Mouse (Mus musculus): ENCODE data around the gene Igf2bp3.
"Not testable (repeated sequence)": the region's sequence is repeated elsewhere in the genome, so short reads cannot be mapped to it uniquely, and the experiment has no call there.

The Igf2bp3 gene

GRCm38 (mm10) chr6:49214928-49215747 is at the start of gene Igf2bp3:
Igf2bp3 (minus strand) TSS chr6:49214957.
- DNase-seq (ENCODE audit: low spot score in 2 of 2) = peak in 1 of 2 experiments; percentile 39

GRCm38 (mm10) chr6:49264446-49264845 is 49.7 kb upstream of the Igf2bp3 start:
- not testable (repeated sequence) for DNase-seq (ENCODE audit: low spot score in 2 of 2)

- DNase-seq (ENCODE audit: low spot score in 2 of 2) = peak; percentile 90 to 97
These were observed 49.1 kb upstream of the Igf2bp3 start, which contains the start of gene Tra2a for GRCm38 (mm10) chr6:49263847-49264243. Tra2a (minus strand) TSS chr6:49264033.

GRCm38 (mm10) chr6:49263081-49263846 is 48.5 kb upstream of the Igf2bp3 start:
- peak; percentile 41 to 42 for DNase-seq (ENCODE audit: low spot score in 2 of 2)

GRCm38 (mm10) chr6:49262421-49262820 is 47.7 kb upstream of the Igf2bp3 start:
- DNase-seq (ENCODE audit: low spot score in 2 of 2) = no peak

- no peak for DNase-seq (ENCODE audit: low spot score in 2 of 2)
These were observed 45.0 kb upstream of the Igf2bp3 start for GRCm38 (mm10) chr6:49259711-49260110.

GRCm38 (mm10) chr6:49257880-49258279 is 43.1 kb upstream of the Igf2bp3 start:
- DNase-seq (ENCODE audit: low spot score in 2 of 2) = no peak

GRCm38 (mm10) chr6:49252207-49252606 is 37.5 kb upstream of the Igf2bp3 start:
- no peak for DNase-seq (ENCODE audit: low spot score in 2 of 2)

- DNase-seq (ENCODE audit: low spot score in 2 of 2) = no peak
These were observed 36.4 kb upstream of the Igf2bp3 start for GRCm38 (mm10) chr6:49251199-49251598.

- no peak for DNase-seq (ENCODE audit: low spot score in 2 of 2)
These were observed 32.5 kb upstream of the Igf2bp3 start for GRCm38 (mm10) chr6:49247246-49247645.

- DNase-seq (ENCODE audit: low spot score in 2 of 2) = no peak
These were observed 27.6 kb upstream of the Igf2bp3 start for GRCm38 (mm10) chr6:49242331-49242730.

- DNase-seq (ENCODE audit: low spot score in 2 of 2) = no peak
These were observed 26.8 kb upstream of the Igf2bp3 start for GRCm38 (mm10) chr6:49241562-49241961.

GRCm38 (mm10) chr6:49236331-49236730 is 21.6 kb upstream of the Igf2bp3 start:
- DNase-seq (ENCODE audit: low spot score in 2 of 2) = peak; percentile 96 to 100

GRCm38 (mm10) chr6:49233356-49233755 is 18.6 kb upstream of the Igf2bp3 start:
- no peak for DNase-seq (ENCODE audit: low spot score in 2 of 2)

GRCm38 (mm10) chr6:49228126-49228679 is 13.4 kb upstream of the Igf2bp3 start:
- peak in 1 of 2 experiments; percentile 2 for DNase-seq (ENCODE audit: low spot score in 2 of 2)

GRCm38 (mm10) chr6:49227184-49227735 is 12.5 kb upstream of the Igf2bp3 start:
- no peak for DNase-seq (ENCODE audit: low spot score in 2 of 2)

- DNase-seq (ENCODE audit: low spot score in 2 of 2) = no peak
These were observed 11.0 kb upstream of the Igf2bp3 start for GRCm38 (mm10) chr6:49225728-49226123.

GRCm38 (mm10) chr6:49224923-49225727 is 10.4 kb upstream of the Igf2bp3 start:
- no peak for DNase-seq (ENCODE audit: low spot score in 2 of 2)

- DNase-seq (ENCODE audit: low spot score in 2 of 2) = no peak
These were observed 7.1 kb upstream of the Igf2bp3 start for GRCm38 (mm10) chr6:49221906-49222305.

- DNase-seq (ENCODE audit: low spot score in 2 of 2) = no peak
These were observed 5.3 kb upstream of the Igf2bp3 start for GRCm38 (mm10) chr6:49219920-49220604.
